Mouse (Mus musculus) adrenal gland, postnatal 4 days (tissue): ENCODE measurements around the gene Sap18b. TPM values are rescaled to one million over a fixed set of nuclear protein-coding genes. Genes with fewer than 3 reads are reported as not detected.
"Not testable (repeated sequence)": the region's sequence is repeated elsewhere in the genome, so short reads cannot be mapped to it uniquely, and the experiment has no call there.

Source experiments
- DNase-seq, 2 experiments: peaks; one replicate each; pipeline ENCODE4 v3.0.0; 2021 to 2022; ENCODE audit warnings: low spot score in 2 of 2, mixed read lengths in 2 of 2
- total RNA-seq, 2 experiments: library from RNA; stranded (reverse); gene quantifications; 2 replicates each; pipeline ENCODE4 v1.2.3; 2021

Gene Sap18b
- total RNA-seq, 2 experiments from 2014 or later, result 175 to 183 TPM

GRCm38 (mm10) chr8:95821266-95821665, 3.9 kb upstream of the Sap18b start:
- no peak for DNase-seq

GRCm38 (mm10) chr8:95822096-95822495, 3.0 kb upstream of the Sap18b start:
- no peak for DNase-seq

- no peak for DNase-seq
Observed at GRCm38 (mm10) chr8:95822699-95823098, 2.4 kb upstream of the Sap18b start.

- no peak for DNase-seq
Observed at GRCm38 (mm10) chr8:95830144-95830543, 5.0 kb downstream of the Sap18b start.

GRCm38 (mm10) chr8:95832603-95833434, 7.7 kb downstream of the Sap18b start:
- DNase-seq, result peak; percentile 52 to 67

- DNase-seq, result no peak
Observed at GRCm38 (mm10) chr8:95833435-95833984, 8.4 kb downstream of the Sap18b start.

GRCm38 (mm10) chr8:95835891-95836290, 10.7 kb downstream of the Sap18b start:
- no peak for DNase-seq

- no peak for DNase-seq
Observed at GRCm38 (mm10) chr8:95837266-95837665, 12.1 kb downstream of the Sap18b start.

GRCm38 (mm10) chr8:95839289-95839688, 14.1 kb downstream of the Sap18b start:
- DNase-seq, result no peak

- DNase-seq, result no peak
Observed at GRCm38 (mm10) chr8:95841436-95841835, 16.3 kb downstream of the Sap18b start.

- no peak for DNase-seq
Observed at GRCm38 (mm10) chr8:95843968-95844367, 18.8 kb downstream of the Sap18b start.

- DNase-seq, result no peak
Observed at GRCm38 (mm10) chr8:95845026-95845425, 19.9 kb downstream of the Sap18b start.

GRCm38 (mm10) chr8:95848061-95848551, 23.0 kb downstream of the Sap18b start:
- no peak for DNase-seq

GRCm38 (mm10) chr8:95848734-95849464, 23.8 kb downstream of the Sap18b start:
- no peak for DNase-seq

- no peak for DNase-seq
Observed at GRCm38 (mm10) chr8:95850326-95850725, 25.2 kb downstream of the Sap18b start.

- no peak for DNase-seq
Observed at GRCm38 (mm10) chr8:95852290-95852689, 27.1 kb downstream of the Sap18b start.

- DNase-seq, result peak in 1 of 2 experiments; percentile 30
Observed at GRCm38 (mm10) chr8:95853102-95853843, 28.1 kb downstream of the Sap18b start, which contains the start of gene Slc38a7. Gene Slc38a7 (minus strand): TSS chr8:95853539.

- no peak for DNase-seq
Observed at GRCm38 (mm10) chr8:95854174-95854573, 29.0 kb downstream of the Sap18b start.

GRCm38 (mm10) chr8:95863761-95864440, 38.8 kb downstream of the Sap18b start:
- not testable (repeated sequence) for DNase-seq

GRCm38 (mm10) chr8:95864851-95865250, 39.7 kb downstream of the Sap18b start:
- DNase-seq, result not testable (repeated sequence)
